Mouse (Mus musculus) gastrocnemius, adult 18-20 months (tissue): ENCODE measurements around the gene Ccnl2. TPM values are rescaled to one million over a fixed set of nuclear protein-coding genes. Genes with fewer than 3 reads are reported as not detected.

Experiments
- DNase-seq: peaks from one replicate; pipeline ENCODE4 v3.0.0; 2021; ENCODE audit warnings: low spot score
- microRNA-seq: library from miRNA; unstranded; fragments of <30 nt; microRNA quantifications from one replicate; pipeline ENCODE4 v1.2.0, GENCODE M21; 2021
- total RNA-seq, 2 experiments: library from RNA; stranded (reverse); gene quantifications; 2 replicates each; pipeline ENCODE4 v1.2.3; 2021

Ccnl2 gene
- total RNA-seq, 2 experiments from 2014 or later: 15.4 to 18.3 TPM

- DNase-seq: no peak
Measured at GRCm38 (mm10) chr4:155861787-155862186, 49.5 kb downstream of the Ccnl2 start.

GRCm38 (mm10) chr4:155863001-155863400 is 50.7 kb downstream of the Ccnl2 start, which contains the start of gene Tas1r3:
Tas1r3 (minus strand) TSS chr4:155863362.
- no peak for DNase-seq

- DNase-seq: no peak
Measured at GRCm38 (mm10) chr4:155868614-155869298, 56.5 kb downstream of the Ccnl2 start.

- DNase-seq: peak; percentile 96
Measured at GRCm38 (mm10) chr4:155869317-155870033, 57.2 kb downstream of the Ccnl2 start, which contains the start of the genes Cptp and Ints11. Cptp (minus strand) TSS chr4:155869440. Ints11 (plus strand) TSS chr4:155869546.

GRCm38 (mm10) chr4:155871404-155871803 is 59.1 kb downstream of the Ccnl2 start:
- DNase-seq: no peak

Small RNA genes lying within 50 kb of the gene (microRNA-seq; reads per million reads assigned to microRNA genes)
- gene Gm27743: not detected

Other genes with a start within 250 kb of the Ccnl2 start
- gene Slc35e2, start 211.1 kb upstream of the Ccnl2 start, total RNA-seq: 1 to 10 TPM; 3.8 to 4.4 TPM
- 10 to 100 TPM; 29.4 to 30.4 TPM for gene Cdk11b, start 187.6 kb upstream of the Ccnl2 start, total RNA-seq
- gene Gm10563, start 167.1 kb upstream of the Ccnl2 start, total RNA-seq: not detected
- gene Mmp23, start 159.1 kb upstream of the Ccnl2 start, total RNA-seq: 1 to 10 TPM in 1 of 2 experiments, under 1 TPM in 1; 0.53 to 1.8 TPM
- 10 to 100 TPM; 16.1 to 16.8 TPM for gene Mib2, start 143.3 kb upstream of the Ccnl2 start, total RNA-seq
- 1 to 10 TPM in 1 of 2 experiments, under 1 TPM in 1; 0.89 to 1.4 TPM for gene Fndc10, start 118.1 kb upstream of the Ccnl2 start, total RNA-seq
- 10 to 100 TPM; 40.7 to 45.6 TPM for gene Ssu72, start 107.7 kb upstream of the Ccnl2 start, total RNA-seq
- under 1 TPM; 0.07 to 0.25 TPM for gene Tmem240, start 77.7 kb upstream of the Ccnl2 start, total RNA-seq
- 10 to 100 TPM; 25.0 to 28.1 TPM for gene Atad3a, start 51.4 kb upstream of the Ccnl2 start, total RNA-seq
- 1 to 10 TPM; 5.3 to 9.7 TPM for gene Vwa1, start 37.8 kb upstream of the Ccnl2 start, total RNA-seq
- under 1 TPM; 0.39 to 0.47 TPM for gene Tmem88b, start 26.6 kb upstream of the Ccnl2 start, total RNA-seq
- not detected for gene Ankrd65, start 22.1 kb upstream of the Ccnl2 start, total RNA-seq
- gene Mrpl20, start 9.6 kb upstream of the Ccnl2 start, total RNA-seq: 10 to 100 TPM; 50.3 to 54.0 TPM
- gene Aurkaip1, start 18.8 kb downstream of the Ccnl2 start, total RNA-seq: 10 to 100 TPM; 79.5 to 82.6 TPM
- 10 to 100 TPM; 25.0 to 29.7 TPM for gene Mxra8, start 27.2 kb downstream of the Ccnl2 start, total RNA-seq
- gene Dvl1, start 34.9 kb downstream of the Ccnl2 start, total RNA-seq: 100 to 1,000 TPM; 104 to 106 TPM
- gene Tas1r3, start 50.9 kb downstream of the Ccnl2 start, total RNA-seq: under 1 TPM; 0.09 to 0.12 TPM
- 10 to 100 TPM; 13.0 to 16.2 TPM for gene Cptp, start 57.0 kb downstream of the Ccnl2 start, total RNA-seq
- 10 to 100 TPM; 13.9 to 14.0 TPM for gene Ints11, start 57.1 kb downstream of the Ccnl2 start, total RNA-seq
- gene Pusl1, start 79.3 kb downstream of the Ccnl2 start, total RNA-seq: 10 to 100 TPM; 11.2 to 13.2 TPM
- 1 to 10 TPM; 6.6 to 7.3 TPM for gene Acap3, start 79.3 kb downstream of the Ccnl2 start, total RNA-seq
- gene Ube2j2, start 131.3 kb downstream of the Ccnl2 start, total RNA-seq: 10 to 100 TPM; 62.3 to 66.4 TPM
- gene C1qtnf12, start 149.8 kb downstream of the Ccnl2 start, total RNA-seq: 10 to 100 TPM; 16.9 to 19.7 TPM
- 1 to 10 TPM; 1.3 TPM for gene B3galt6, start 180.2 kb downstream of the Ccnl2 start, total RNA-seq
- 10 to 100 TPM; 77.2 to 85.0 TPM for gene Sdf4, start 180.4 kb downstream of the Ccnl2 start, total RNA-seq
- gene Tnfrsf4, start 201.4 kb downstream of the Ccnl2 start, total RNA-seq: 1 to 10 TPM; 1.2 to 1.3 TPM
- gene Tnfrsf18, start 213.7 kb downstream of the Ccnl2 start, total RNA-seq: not detected
- gene Ttll10, start 246.9 kb downstream of the Ccnl2 start, total RNA-seq: not detected